In the genomic region with DNA sequence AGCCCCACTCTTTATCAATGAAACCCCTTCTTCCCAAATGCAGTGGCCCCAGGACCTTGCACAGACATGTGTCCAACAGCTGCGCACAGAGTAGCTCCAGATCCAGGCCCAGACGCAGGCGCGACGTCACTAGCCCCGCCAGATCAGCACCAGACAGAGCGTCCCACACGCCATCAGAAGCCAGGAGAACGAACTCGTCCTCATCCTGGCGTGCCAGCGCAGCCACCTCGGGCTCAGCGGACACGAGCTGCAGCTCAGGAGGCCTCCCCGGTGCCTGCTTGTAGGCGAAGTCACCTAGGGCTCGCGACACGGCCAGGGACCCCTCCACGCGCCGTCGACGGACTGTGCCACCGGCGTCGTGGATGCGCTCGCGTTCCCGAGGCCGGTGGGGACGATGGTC, we compare ENCODE assay signal across 11 mouse cellular contexts. TPM values are rescaled to one million over a fixed set of nuclear protein-coding genes. Genes with fewer than 3 reads are reported as not detected.
DNase-seq lines count a peak whose midpoint lies in the region; ATAC-seq and TF ChIP-seq lines count a peak whose summit lies in the region.
"Had no signal": no experiment of that assay in that cellular context is flagged by ENCODE, and none has a peak within 500 bp of the region (broad histone marks: within the 10 kb centered on the region; RNA-seq: fewer than 3 reads in every experiment).

No protein-coding gene starts in this region.

- DNase-seq in liver, adult 2 months (ENCODE audit: extremely low read depth, low read depth, low spot score): no peak
- DNase-seq in liver: no peak
- DNase-seq in frontal cortex, adult 2 months (ENCODE audit: extremely low spot score in 1 of 2, low spot score in 1 of 2): no peak
- no peak for DNase-seq in gastrocnemius, adult 18-20 months (ENCODE audit: low spot score)
- DNase-seq in urinary bladder, postnatal 14 days (ENCODE audit: low spot score): no peak
- DNase-seq: kidney, adult 11 months had no signal

- no peak for TF ChIP-seq CTCF in liver, adult 2 months (IDR thresholded peaks at IDR 0.05; ENCODE audit: low read depth, low read length)
- no peak for TF ChIP-seq CTCF in small intestine, adult 2 months (IDR thresholded peaks at IDR 0.05; ENCODE audit: extremely low read depth, insufficient read length, insufficient replicate concordance, low read depth, low read length)

- H3K9me3 ChIP-seq in forebrain, embryonic 12.5 days: no peaks in the 10 kb centered on the region
- H3K9me3 ChIP-seq in limb, embryonic 15.5 days: no peaks in the 10 kb centered on the region; the same call in 1 of the 2 replicates

- 6% methylated on average over 34 of the region's 34 CpGs for WGBS in liver, adult 2 months
- 5% methylated on average over 34 of the region's 34 CpGs for WGBS in forebrain, embryonic 12.5 days
- 3% methylated on average over 34 of the region's 34 CpGs for WGBS in limb, embryonic 15.5 days
- WGBS in small intestine, adult 2 months: 5% methylated on average over 34 of the region's 34 CpGs

- peak overlapping the region; percentile 17; the same call in 1 of the 2 replicates for H3K4me3 ChIP-seq in liver, adult 2 months (ENCODE audit: insufficient read depth, low read depth, low read length)
- H3K4me3 ChIP-seq in forebrain, embryonic 12.5 days (replicated peaks): peak overlapping the region; percentile 26
- peak overlapping the region; percentile 26 for H3K4me3 ChIP-seq in limb, embryonic 15.5 days
- H3K4me3 ChIP-seq in small intestine, adult 2 months (ENCODE audit: low read depth, low read length): peak overlapping the region; percentile 58

- no peaks in the 10 kb centered on the region for H3K79me2 ChIP-seq in liver, adult 2 months (ENCODE audit: control insufficient read depth, insufficient read depth, low read length)

- TF ChIP-seq POLR2A in liver, adult 2 months (IDR thresholded peaks at IDR 0.05; ENCODE audit: extremely low read depth, insufficient read depth, low read length): no peak
- no peak for TF ChIP-seq POLR2A in small intestine, adult 2 months (IDR thresholded peaks at IDR 0.05; ENCODE audit: low read depth, low read length)

- H3K27me3 ChIP-seq in liver, adult 2 months (ENCODE audit: control insufficient read depth, insufficient read depth, low read length): peaks cover 8% of the 10 kb centered on the region
- H3K27me3 ChIP-seq in forebrain, embryonic 12.5 days: peaks cover 53% of the 10 kb centered on the region
- H3K27me3 ChIP-seq in limb, embryonic 15.5 days: peaks cover 60% of the 10 kb centered on the region
- peaks cover 21% of the 10 kb centered on the region for H3K27me3 ChIP-seq in small intestine, adult 2 months (ENCODE audit: control insufficient read depth, insufficient read depth, low read length)

- no peak for ATAC-seq in forebrain, embryonic 12.5 days (ENCODE audit: low FRiP score)
- no peak for ATAC-seq in limb, embryonic 15.5 days (ENCODE audit: insufficient number of reproducible peaks, low FRiP score, low TSS enrichment, low read depth)
- ATAC-seq: Patski had no signal

- peak overlapping the region; percentile 45 for H3K4me2 ChIP-seq in forebrain, embryonic 12.5 days
- H3K4me2 ChIP-seq in limb, embryonic 15.5 days: peak overlapping the region; percentile 36

- no peaks in the 10 kb centered on the region for H3K36me3 ChIP-seq in liver, adult 2 months (ENCODE audit: control insufficient read depth, insufficient read depth, low read length)
- no peaks in the 10 kb centered on the region for H3K36me3 ChIP-seq in forebrain, embryonic 12.5 days (replicated peaks)
- no peaks in the 10 kb centered on the region for H3K36me3 ChIP-seq in limb, embryonic 15.5 days
- no peaks in the 10 kb centered on the region for H3K36me3 ChIP-seq in small intestine, adult 2 months (ENCODE audit: control insufficient read depth, insufficient read depth, low read length)

- H3K4me1 ChIP-seq in liver, adult 2 months (ENCODE audit: control insufficient read depth, insufficient read depth, low read length): no peaks in the 10 kb centered on the region
- H3K4me1 ChIP-seq in forebrain, embryonic 12.5 days: peaks cover 17% of the 10 kb centered on the region
- peaks cover 23% of the 10 kb centered on the region for H3K4me1 ChIP-seq in limb, embryonic 15.5 days
- H3K4me1 ChIP-seq in small intestine, adult 2 months (ENCODE audit: control insufficient read depth, insufficient read depth, insufficient read length, low read length): peaks cover 19% of the 10 kb centered on the region

- H3K9ac ChIP-seq in liver, adult 2 months (ENCODE audit: low read depth, low read length): no peak overlapping the region
- H3K9ac ChIP-seq in forebrain, embryonic 12.5 days: no peak overlapping the region
- no peak overlapping the region for H3K9ac ChIP-seq in limb, embryonic 15.5 days

- no peak overlapping the region for H3K27ac ChIP-seq in liver, adult 2 months (replicated peaks; ENCODE audit: insufficient read depth, low read depth, low read length)
- H3K27ac ChIP-seq in forebrain, embryonic 12.5 days: no peak overlapping the region
- H3K27ac ChIP-seq in limb, embryonic 15.5 days: no peak overlapping the region
- H3K27ac ChIP-seq in small intestine, adult 2 months (ENCODE audit: insufficient read depth, low read depth, low read length): no peak overlapping the region

RNA-seq across cellular contexts. Expression of gene Ppm1n, which starts 0.8 kb away (rescaled TPM):
- total RNA-seq in liver, adult 2 months (2014; rRNA removed): 0.20 TPM in 1 of 2 replicates, not detected in the other
- 0.13 TPM in 1 of 2 replicates, not detected in the other for polyA plus RNA-seq in liver, adult 2 months (2012; rRNA removed)
- 0.19 TPM in 1 of 2 replicates, not detected in the other for polyA plus RNA-seq in forebrain, embryonic 12.5 days (2016; fragmentation: Nextera tagmentation; extraction: Ambion mirVana)
- polyA plus RNA-seq in limb, embryonic 15.5 days (2015; fragmentation: Nextera tagmentation; extraction: Ambion mirVana): 0.16 and 0.19 TPM in 2 replicates
- polyA plus RNA-seq in small intestine, adult 2 months (2012; rRNA removed): 1.8 and 11.8 TPM in 2 replicates
- polyA plus RNA-seq in frontal cortex, adult 2 months (2012; rRNA removed): 0.48 and 0.62 TPM in 2 replicates
- total RNA-seq in gastrocnemius, adult 18-20 months (2021): under 1 TPM; 0.30 to 0.36 TPM
- total RNA-seq: monocyte, adult 5-6 weeks had no signal

RNA-seq across cellular contexts. Expression of gene Rtn2, which starts 3.4 kb away (rescaled TPM):
- 0.27 and 0.65 TPM in 2 replicates for total RNA-seq in liver, adult 2 months (2014; rRNA removed)
- 0.62 and 1.1 TPM in 2 replicates for polyA plus RNA-seq in liver, adult 2 months (2012; rRNA removed)
- 70.3 and 74.1 TPM in 2 replicates for polyA plus RNA-seq in forebrain, embryonic 12.5 days (2016; fragmentation: Nextera tagmentation; extraction: Ambion mirVana)
- polyA plus RNA-seq in limb, embryonic 15.5 days (2015; fragmentation: Nextera tagmentation; extraction: Ambion mirVana): 21.4 and 48.2 TPM in 2 replicates
- 6.7 and 11.7 TPM in 2 replicates for polyA plus RNA-seq in small intestine, adult 2 months (2012; rRNA removed)
- polyA plus RNA-seq in frontal cortex, adult 2 months (2012; rRNA removed): 128 and 135 TPM in 2 replicates
- total RNA-seq in gastrocnemius, adult 18-20 months (2021): 1,000 to 10,000 TPM; 1,025 to 1,102 TPM
- total RNA-seq: monocyte, adult 5-6 weeks had no signal

RNA-seq across cellular contexts. Expression of gene Vasp, which starts 7.4 kb away (rescaled TPM):
- 6.3 and 11.3 TPM in 2 replicates for total RNA-seq in liver, adult 2 months (2014; rRNA removed)
- 24.2 and 37.1 TPM in 2 replicates for polyA plus RNA-seq in liver, adult 2 months (2012; rRNA removed)
- polyA plus RNA-seq in forebrain, embryonic 12.5 days (2016; fragmentation: Nextera tagmentation; extraction: Ambion mirVana): 42.4 and 43.0 TPM in 2 replicates
- 73.8 and 84.0 TPM in 2 replicates for polyA plus RNA-seq in limb, embryonic 15.5 days (2015; fragmentation: Nextera tagmentation; extraction: Ambion mirVana)
- 183 and 517 TPM in 2 replicates for polyA plus RNA-seq in small intestine, adult 2 months (2012; rRNA removed)
- 22.2 and 24.9 TPM in 2 replicates for polyA plus RNA-seq in frontal cortex, adult 2 months (2012; rRNA removed)
- total RNA-seq in gastrocnemius, adult 18-20 months (2021): 10 to 100 TPM; 11.6 to 22.2 TPM

RNA-seq across cellular contexts. Expression of gene Fosb, which starts 30.8 kb away (rescaled TPM):
- total RNA-seq in liver, adult 2 months (2014; rRNA removed): 0.07 and 0.09 TPM in 2 replicates
- polyA plus RNA-seq in liver, adult 2 months (2012; rRNA removed): 0.06 and 0.11 TPM in 2 replicates
- polyA plus RNA-seq in forebrain, embryonic 12.5 days (2016; fragmentation: Nextera tagmentation; extraction: Ambion mirVana): 0.24 TPM in 1 of 2 replicates, not detected in the other
- 0.29 and 0.41 TPM in 2 replicates for polyA plus RNA-seq in limb, embryonic 15.5 days (2015; fragmentation: Nextera tagmentation; extraction: Ambion mirVana)
- 1.7 and 16.7 TPM in 2 replicates for polyA plus RNA-seq in small intestine, adult 2 months (2012; rRNA removed)
- 6.3 and 22.4 TPM in 2 replicates for polyA plus RNA-seq in frontal cortex, adult 2 months (2012; rRNA removed)
- 1 to 10 TPM in 1 of 2 experiments, under 1 TPM in 1; 0.57 to 2.5 TPM for total RNA-seq in gastrocnemius, adult 18-20 months (2021)

RNA-seq across cellular contexts. Expression of gene Opa3, which starts 50.9 kb away (rescaled TPM):
- 12.9 and 16.0 TPM in 2 replicates for total RNA-seq in liver, adult 2 months (2014; rRNA removed)
- polyA plus RNA-seq in liver, adult 2 months (2012; rRNA removed): 34.1 and 40.4 TPM in 2 replicates
- 45.5 and 48.3 TPM in 2 replicates for polyA plus RNA-seq in forebrain, embryonic 12.5 days (2016; fragmentation: Nextera tagmentation; extraction: Ambion mirVana)
- polyA plus RNA-seq in limb, embryonic 15.5 days (2015; fragmentation: Nextera tagmentation; extraction: Ambion mirVana): 28.4 and 31.5 TPM in 2 replicates
- 17.1 and 34.6 TPM in 2 replicates for polyA plus RNA-seq in small intestine, adult 2 months (2012; rRNA removed)
- polyA plus RNA-seq in frontal cortex, adult 2 months (2012; rRNA removed): 40.9 and 41.0 TPM in 2 replicates
- 10 to 100 TPM; 41.3 to 47.1 TPM for total RNA-seq in gastrocnemius, adult 18-20 months (2021)
